Mouse (Mus musculus): ENCODE data around the gene Gm19402. TPM values are rescaled to one million over a fixed set of nuclear protein-coding genes. Genes with fewer than 3 reads are reported as not detected.

Gene Gm19402
- polyA plus RNA-seq, 1 experiment from 2014 or later, result not detected

DNA sequence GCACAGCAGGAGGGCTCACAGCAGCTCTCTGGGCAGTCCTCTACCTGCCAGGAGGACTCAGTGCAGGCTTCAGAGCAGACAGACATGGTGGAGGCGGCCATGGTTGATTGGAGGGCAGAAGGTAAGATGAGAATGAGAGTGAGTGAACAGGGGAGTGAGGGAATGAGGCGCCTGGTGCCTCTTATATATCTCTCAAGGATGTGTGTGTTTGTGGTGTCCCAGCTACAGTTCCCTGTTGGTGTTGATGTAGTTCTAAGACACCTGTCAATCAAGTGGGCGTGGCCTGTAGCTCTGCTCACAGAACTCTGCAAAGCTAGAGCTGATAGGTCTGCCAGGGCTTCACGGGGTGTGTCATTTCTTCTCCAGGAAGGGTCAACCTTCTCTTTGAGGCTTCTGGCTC, 6.6 kb upstream of the Gm19402 start, which contains the start of gene Gm9508:
Gene Gm9508 (minus strand): TSS at position 101 of the 400 bp plus-strand sequence.
- no peak within 1 kb of the TSS for H3K4me3 ChIP-seq
- no peaks in the 10 kb centered on the region for H3K9me3 ChIP-seq
- H3K9ac ChIP-seq, result no peak within 1 kb of the TSS
- H3K36me3 ChIP-seq (replicated peaks), result no peaks in the 10 kb centered on the region
- no peak for ATAC-seq (replicated peaks)
- H3K27ac ChIP-seq, result no peak within 1 kb of the TSS
- H3K4me1 ChIP-seq, result no peaks in the 10 kb centered on the region
- 51% methylated on average over 4 of the region's 4 CpGs for WGBS
- no peaks in the 10 kb centered on the region for H3K27me3 ChIP-seq (replicated peaks)
- no peak within 1 kb of the TSS for H3K4me2 ChIP-seq

DNA sequence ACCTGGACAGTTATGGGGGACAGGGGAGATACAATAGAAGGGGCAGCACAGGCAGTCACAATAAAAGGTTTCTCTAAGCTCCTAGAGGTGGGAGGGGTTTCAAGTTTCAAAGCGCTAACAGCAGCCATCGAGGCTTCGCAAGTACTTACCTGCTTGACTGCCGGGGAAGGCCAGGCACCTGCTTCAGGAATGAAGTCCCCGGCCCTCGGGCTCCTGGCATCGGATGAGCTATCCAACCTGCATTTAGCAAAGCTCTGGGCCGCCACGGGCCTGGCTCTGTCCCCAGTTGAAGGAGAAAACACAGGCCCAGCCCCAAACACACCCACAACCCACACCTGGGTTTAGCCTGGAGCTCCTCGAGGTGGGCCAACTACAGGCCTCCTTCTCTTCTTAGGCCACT, 3.5 kb downstream of the Gm19402 start:
- H3K27ac ChIP-seq, result no peak overlapping the region
- H3K27me3 ChIP-seq (replicated peaks), result 0 out of 2 replicates have a peak, but pooled peaks cover 11% of the 10 kb centered on the region
- no peak overlapping the region for H3K9ac ChIP-seq
- H3K4me1 ChIP-seq, result peaks cover 12% of the 10 kb centered on the region; the same call in 1 of the 2 replicates
- WGBS, result 25% methylated on average over 10 of the region's 10 CpGs
- no peak overlapping the region for H3K4me3 ChIP-seq
- no peaks in the 10 kb centered on the region for H3K9me3 ChIP-seq
- no peak overlapping the region for H3K4me2 ChIP-seq
- no peaks in the 10 kb centered on the region for H3K36me3 ChIP-seq (replicated peaks)
- no peak for ATAC-seq (replicated peaks)

DNA sequence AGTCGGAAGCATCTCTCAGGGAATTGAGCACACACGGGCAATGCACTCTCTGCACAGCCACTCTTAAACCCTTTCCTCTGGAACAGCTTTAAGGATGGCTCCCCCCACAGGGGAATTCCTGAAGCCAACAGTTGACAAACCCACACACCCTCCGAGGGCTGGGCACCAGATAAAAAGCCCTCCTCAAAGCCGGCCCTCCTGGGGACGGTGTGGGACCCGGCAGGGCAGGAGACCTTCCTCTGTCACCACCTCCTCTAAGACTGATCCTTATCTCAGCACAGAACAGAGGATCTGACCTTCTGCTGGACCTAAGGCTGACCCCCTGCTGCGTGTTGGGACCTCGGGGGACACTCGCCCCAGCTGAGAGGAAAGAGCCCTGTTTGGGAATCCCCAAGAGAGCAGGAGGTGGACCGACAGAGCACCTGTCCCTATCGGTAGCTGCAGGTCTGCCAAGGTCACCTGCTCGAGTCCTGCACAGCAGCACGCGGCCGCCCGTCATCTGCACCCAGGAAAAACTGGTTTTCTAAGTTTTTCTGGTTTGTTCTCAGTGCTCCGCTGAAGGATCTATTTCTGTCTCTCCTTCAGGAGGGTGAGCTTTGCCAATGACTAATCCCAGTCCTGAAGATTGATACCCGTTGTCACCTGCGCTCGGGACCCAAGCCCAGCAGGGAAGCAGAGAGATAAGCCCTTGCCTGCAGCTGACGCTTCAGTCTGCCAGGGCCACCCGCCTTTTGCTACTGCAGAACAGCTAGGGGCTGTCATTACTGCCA, 4.5 kb downstream of the Gm19402 start, which contains the start of gene Tspear:
Gene Tspear (plus strand): TSS at position 675 of the 770 bp plus-strand sequence.
- H3K4me3 ChIP-seq, result no peak within 1 kb of the TSS
- H3K27me3 ChIP-seq (replicated peaks), result 0 out of 2 replicates have a peak, but pooled peaks cover 11% of the 10 kb centered on the region
- no peak within 1 kb of the TSS for H3K27ac ChIP-seq
- no peak for ATAC-seq (replicated peaks)
- H3K4me1 ChIP-seq, result peaks cover 12% of the 10 kb centered on the region; the same call in 1 of the 2 replicates
- H3K9me3 ChIP-seq, result no peaks in the 10 kb centered on the region
- no peaks in the 10 kb centered on the region for H3K36me3 ChIP-seq (replicated peaks)
- no peak within 1 kb of the TSS for H3K4me2 ChIP-seq
- no peak within 1 kb of the TSS for H3K9ac ChIP-seq
- 7% methylated on average over 22 of the region's 22 CpGs for WGBS

DNA sequence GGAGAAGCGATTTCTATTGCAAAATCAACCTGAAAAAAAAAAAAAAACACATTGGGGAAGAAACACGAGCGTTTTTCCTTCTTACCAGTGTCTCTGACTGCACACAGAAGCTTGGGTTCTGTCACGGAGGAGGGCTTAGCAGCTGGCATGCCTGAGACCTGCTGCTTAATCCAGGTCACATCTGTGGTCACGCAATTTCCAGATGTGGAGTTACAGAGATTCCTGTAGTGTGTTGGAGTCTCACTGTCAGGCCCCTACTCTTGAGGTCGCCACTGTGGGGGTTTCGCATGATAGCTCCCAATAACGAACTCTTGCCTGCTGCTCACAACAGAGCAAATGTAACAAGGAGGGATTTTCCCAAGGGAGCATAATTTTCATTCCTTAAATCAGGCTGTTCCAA, 6.4 kb downstream of the Gm19402 start:
- no peak overlapping the region for H3K9ac ChIP-seq
- WGBS, result 39% methylated on average over 8 of the region's 8 CpGs
- no peak overlapping the region for H3K4me2 ChIP-seq
- ATAC-seq (replicated peaks), result no peak
- H3K27me3 ChIP-seq (replicated peaks), result 0 out of 2 replicates have a peak, but pooled peaks cover 11% of the 10 kb centered on the region
- peaks cover 12% of the 10 kb centered on the region; the same call in 1 of the 2 replicates for H3K4me1 ChIP-seq
- H3K27ac ChIP-seq, result no peak overlapping the region
- H3K9me3 ChIP-seq, result no peaks in the 10 kb centered on the region
- H3K36me3 ChIP-seq (replicated peaks), result no peaks in the 10 kb centered on the region
- H3K4me3 ChIP-seq, result no peak overlapping the region

DNA sequence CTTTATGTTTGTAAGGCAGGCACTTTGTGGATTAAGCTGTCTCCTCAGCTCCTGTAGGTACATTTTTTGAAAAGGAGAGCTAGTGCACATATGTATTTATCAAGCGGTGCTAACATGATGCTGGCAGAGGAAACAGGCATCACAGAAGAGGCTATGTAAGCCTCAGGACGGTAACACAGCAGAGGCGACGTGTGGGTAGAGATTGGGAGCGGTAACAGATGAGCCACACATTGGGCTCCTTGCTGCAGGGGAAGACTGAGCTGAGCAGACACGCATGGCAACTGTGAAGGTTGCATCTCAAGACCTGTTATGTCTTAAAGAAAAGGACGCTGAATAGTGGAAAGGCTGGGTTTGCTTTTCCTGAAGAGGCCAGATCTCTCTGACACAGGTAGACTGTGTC, 7.6 kb downstream of the Gm19402 start:
- no peak overlapping the region for H3K9ac ChIP-seq
- H3K4me3 ChIP-seq, result no peak overlapping the region
- peaks cover 16% of the 10 kb centered on the region for H3K4me1 ChIP-seq
- no peaks in the 10 kb centered on the region for H3K9me3 ChIP-seq
- H3K27ac ChIP-seq, result no peak overlapping the region
- WGBS, result 78% methylated on average over 7 of the region's 7 CpGs
- no peaks in the 10 kb centered on the region for H3K36me3 ChIP-seq (replicated peaks)
- peaks cover 19% of the 10 kb centered on the region for H3K27me3 ChIP-seq (replicated peaks)
- ATAC-seq (replicated peaks), result no peak
- no peak overlapping the region for H3K4me2 ChIP-seq

DNA sequence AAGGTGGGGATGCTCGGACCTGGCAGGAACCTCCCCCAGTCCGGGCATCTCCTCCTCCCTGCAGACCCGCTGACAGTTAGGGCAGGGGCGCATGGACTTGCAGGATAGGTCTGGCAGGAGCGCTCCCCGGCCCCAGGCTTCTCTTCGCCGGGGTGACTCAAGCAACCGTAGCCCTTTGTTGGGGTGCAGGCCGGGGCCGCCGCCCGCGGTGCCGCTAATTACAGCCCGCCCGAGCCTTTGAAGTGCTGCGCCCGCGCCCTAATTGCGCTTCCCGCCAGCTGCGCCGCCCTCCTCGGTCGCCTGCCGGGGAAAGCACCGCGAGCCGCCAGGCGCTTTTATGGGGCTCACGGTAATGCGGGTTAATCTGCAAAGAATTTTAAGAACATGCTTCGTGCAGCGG, 13.0 kb downstream of the Gm19402 start:
- Histone ChIP-seq H3K27ac (no peak overlapping the region), H3K36me3 (replicated peaks) (no peaks in the 10 kb centered on the region), H3K9ac (no peak overlapping the region), H3K9me3 (no peaks in the 10 kb centered on the region), H3K27me3 (replicated peaks) (peaks cover 21% of the 10 kb centered on the region), H3K4me1 (peaks cover 14% of the 10 kb centered on the region), H3K4me2 (peak overlapping the region; percentile 68), H3K4me3 (peak overlapping the region; percentile 33)
- ATAC-seq (replicated peaks), result peak; percentile 52
- 0% methylated on average over 34 of the region's 35 CpGs for WGBS

DNA sequence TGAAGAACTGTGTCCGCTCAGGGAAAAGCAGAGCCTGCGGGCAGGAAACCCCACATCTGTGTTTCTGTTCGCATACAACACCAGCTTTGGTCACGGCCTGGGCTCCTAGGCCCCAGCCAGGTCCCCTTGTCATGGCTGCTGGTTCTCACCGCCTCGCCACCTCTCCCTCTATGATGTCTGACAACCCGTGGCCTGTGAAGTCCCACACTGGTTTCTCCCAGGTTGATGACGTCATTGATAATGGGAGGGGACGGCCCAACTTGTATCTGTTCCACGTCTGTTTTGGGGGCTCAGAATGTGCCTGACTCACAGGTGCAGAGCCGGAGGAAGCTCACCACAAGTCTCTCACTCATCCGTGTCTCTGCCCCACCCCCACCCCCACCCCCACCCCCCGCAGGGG, 16.8 kb downstream of the Gm19402 start:
- no peak overlapping the region for H3K4me2 ChIP-seq
- H3K9me3 ChIP-seq, result no peaks in the 10 kb centered on the region
- H3K4me3 ChIP-seq, result no peak overlapping the region
- H3K4me1 ChIP-seq, result peaks cover 14% of the 10 kb centered on the region
- 57% methylated on average over 13 of the region's 13 CpGs for WGBS
- H3K9ac ChIP-seq, result no peak overlapping the region
- H3K36me3 ChIP-seq (replicated peaks), result no peaks in the 10 kb centered on the region
- ATAC-seq (replicated peaks), result no peak
- H3K27ac ChIP-seq, result no peak overlapping the region
- H3K27me3 ChIP-seq (replicated peaks), result peaks cover 18% of the 10 kb centered on the region

DNA sequence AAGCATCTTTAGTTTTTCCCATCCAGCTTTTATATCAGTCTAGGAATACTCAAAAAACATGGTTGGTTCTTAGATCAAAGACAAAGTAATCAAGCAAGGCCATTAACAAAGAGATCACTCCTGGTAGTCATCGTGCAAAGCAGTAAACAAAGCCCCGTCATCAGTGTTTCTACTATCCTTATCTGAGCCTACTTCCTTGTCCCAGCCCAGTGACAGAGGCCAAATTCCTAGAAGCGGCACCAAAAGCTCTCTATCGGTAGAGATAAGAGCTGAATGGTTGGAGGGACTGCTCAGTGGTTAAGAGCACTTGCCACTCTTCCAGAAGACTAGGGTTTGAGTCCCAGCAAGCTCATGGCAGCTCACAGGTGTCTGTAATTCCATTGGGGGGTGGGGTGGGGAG, 19.0 kb downstream of the Gm19402 start:
- no peaks in the 10 kb centered on the region for H3K36me3 ChIP-seq (replicated peaks)
- H3K4me3 ChIP-seq, result no peak overlapping the region
- no peaks in the 10 kb centered on the region for H3K4me1 ChIP-seq
- 86% methylated on average over 4 of the region's 4 CpGs for WGBS
- ATAC-seq (replicated peaks), result no peak
- no peak overlapping the region for H3K27ac ChIP-seq
- H3K9ac ChIP-seq, result no peak overlapping the region
- H3K9me3 ChIP-seq, result no peaks in the 10 kb centered on the region
- no peaks in the 10 kb centered on the region for H3K27me3 ChIP-seq (replicated peaks)
- H3K4me2 ChIP-seq, result no peak overlapping the region

DNA sequence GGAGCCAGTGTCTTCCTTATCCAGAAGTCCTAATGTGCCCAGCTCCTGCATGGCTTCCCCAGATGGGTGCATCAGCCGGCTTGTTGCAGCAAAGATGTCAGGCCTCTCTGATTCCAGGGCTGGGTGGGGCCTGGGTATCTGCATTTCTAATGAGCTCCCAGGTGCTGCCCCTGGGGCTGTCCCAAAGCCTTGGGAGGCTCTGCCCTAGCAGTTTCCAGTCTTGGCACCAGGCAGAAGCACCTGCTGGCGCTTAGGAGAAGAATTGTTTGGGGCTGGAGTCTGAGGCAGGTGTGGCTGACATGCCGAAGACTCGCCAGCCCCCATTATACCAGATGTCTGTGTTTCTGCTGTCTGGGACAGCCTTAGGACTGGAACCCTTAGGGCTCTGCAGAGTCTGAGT, 19.8 kb downstream of the Gm19402 start:
- Histone ChIP-seq H3K36me3 (replicated peaks) (no peaks in the 10 kb centered on the region), H3K4me3 (no peak overlapping the region), H3K27ac (no peak overlapping the region), H3K4me2 (no peak overlapping the region), H3K9me3 (no peaks in the 10 kb centered on the region), H3K9ac (no peak overlapping the region), H3K27me3 (replicated peaks) (no peaks in the 10 kb centered on the region), H3K4me1 (no peaks in the 10 kb centered on the region)
- no peak for ATAC-seq (replicated peaks)
- WGBS, result 86% methylated on average over 4 of the region's 4 CpGs

DNA sequence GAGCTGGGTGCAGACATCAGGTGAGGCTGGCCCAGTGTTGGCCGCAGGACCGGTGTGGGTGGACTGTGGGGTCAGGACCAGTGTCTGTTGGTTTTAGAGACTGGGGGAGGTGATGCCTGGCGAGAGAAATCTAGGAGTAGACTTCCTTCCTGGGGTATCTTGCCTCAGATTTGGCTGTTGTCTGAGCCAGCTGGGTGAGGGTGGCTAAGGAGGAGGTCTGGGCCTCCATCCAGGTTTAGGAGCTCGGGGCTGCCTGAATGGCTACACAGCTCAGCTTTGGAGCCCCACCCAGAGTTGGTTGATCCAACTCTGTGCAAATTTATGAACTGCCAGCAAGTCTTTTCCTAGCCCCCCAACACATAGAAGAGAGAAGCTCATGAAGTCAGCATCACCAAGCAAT, 23.2 kb downstream of the Gm19402 start:
- Histone ChIP-seq H3K9ac (no peak overlapping the region), H3K4me2 (no peak overlapping the region), H3K4me1 (no peaks in the 10 kb centered on the region), H3K4me3 (no peak overlapping the region), H3K9me3 (no peaks in the 10 kb centered on the region), H3K27me3 (replicated peaks) (no peaks in the 10 kb centered on the region), H3K36me3 (replicated peaks) (no peaks in the 10 kb centered on the region), H3K27ac (no peak overlapping the region)
- ATAC-seq (replicated peaks), result no peak
- 83% methylated on average over 4 of the region's 4 CpGs for WGBS

DNA sequence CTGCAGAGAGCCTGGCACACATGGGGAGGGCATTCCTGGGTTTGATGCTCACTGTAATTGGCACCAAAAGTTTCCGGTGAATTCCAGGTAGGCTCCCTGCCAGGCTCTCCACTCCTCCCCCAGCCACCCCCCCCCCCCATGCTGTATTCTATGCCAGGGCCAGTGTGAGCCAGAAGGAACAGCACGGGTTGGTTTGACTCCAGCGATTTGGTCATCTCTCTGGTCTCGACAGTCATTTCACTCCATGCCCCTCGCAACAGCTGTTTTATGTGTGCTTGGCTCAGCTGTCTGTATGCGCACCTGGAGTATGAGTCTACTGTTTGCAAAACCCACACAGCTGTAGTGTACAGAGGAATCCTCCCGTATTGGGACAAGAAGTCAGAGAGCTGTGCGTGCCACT, 24.2 kb downstream of the Gm19402 start:
- Histone ChIP-seq H3K9ac (no peak overlapping the region), H3K4me1 (no peaks in the 10 kb centered on the region), H3K4me3 (no peak overlapping the region), H3K9me3 (no peaks in the 10 kb centered on the region), H3K4me2 (no peak overlapping the region), H3K36me3 (replicated peaks) (no peaks in the 10 kb centered on the region), H3K27ac (no peak overlapping the region), H3K27me3 (replicated peaks) (no peaks in the 10 kb centered on the region)
- ATAC-seq (replicated peaks), result no peak
- WGBS, result 79% methylated on average over 8 of the region's 8 CpGs

DNA sequence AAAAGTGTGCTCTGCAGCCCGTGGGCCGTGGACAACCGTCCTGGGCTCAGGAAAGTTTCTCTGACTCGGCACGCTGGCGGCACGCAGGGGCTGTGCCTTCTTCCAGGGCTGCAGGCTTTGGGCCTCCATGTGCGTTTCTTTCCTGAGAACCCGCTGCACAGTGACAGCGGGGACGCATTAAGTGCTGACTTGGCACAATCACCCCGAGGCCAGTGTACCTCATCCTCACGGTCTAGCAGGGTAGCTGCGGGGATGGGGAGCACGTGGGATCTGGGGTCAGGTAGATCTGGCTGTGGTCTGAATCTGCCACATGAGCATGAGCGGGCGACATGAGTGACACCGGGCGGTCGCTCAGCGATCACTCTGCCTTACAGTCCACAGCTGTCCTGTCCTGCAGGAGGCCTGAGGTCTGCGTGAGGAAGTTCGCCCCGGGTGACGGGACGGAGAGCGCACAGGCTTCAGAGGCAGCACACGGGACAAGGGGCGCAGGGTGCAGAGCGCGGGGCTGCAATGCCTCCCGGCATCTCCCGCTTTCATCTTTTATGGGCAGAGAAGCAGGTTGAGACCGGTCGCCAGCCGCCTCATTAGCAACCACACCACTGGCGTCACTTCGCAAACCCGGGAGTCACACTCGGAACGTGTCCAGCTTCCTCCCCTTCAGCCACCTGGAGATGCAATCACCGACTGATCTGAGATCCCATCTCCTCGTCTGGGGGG, 26.4 kb downstream of the Gm19402 start:
- Histone ChIP-seq H3K9me3 (no peaks in the 10 kb centered on the region), H3K4me1 (no peaks in the 10 kb centered on the region), H3K27ac (no peak overlapping the region), H3K4me2 (no peak overlapping the region; the same call in 1 of the 2 replicates), H3K9ac (no peak overlapping the region), H3K27me3 (replicated peaks) (no peaks in the 10 kb centered on the region), H3K4me3 (no peak overlapping the region), H3K36me3 (replicated peaks) (no peaks in the 10 kb centered on the region)
- 63% methylated on average over 43 of the region's 43 CpGs for WGBS
- no peak for ATAC-seq (replicated peaks)

Measured in midbrain, embryonic 15.5 days (tissue).